Mouse (Mus musculus) thymus, adult 18-20 months (tissue): ENCODE results near the gene Zfp827.

Experiments
- DNase-seq, 2 experiments: peaks; one replicate each; pipeline ENCODE4 v3.0.0; 2022; ENCODE audit warnings: mixed read lengths in 2 of 2

Gene Zfp827

GRCm38 (mm10) chr8:79161172-79161778 lies 133.0 kb downstream of the Zfp827 start:
- no peak for DNase-seq

- DNase-seq, result no peak
These were observed 134.5 kb downstream of the Zfp827 start for GRCm38 (mm10) chr8:79162533-79163308.

GRCm38 (mm10) chr8:79164336-79164735 lies 136.1 kb downstream of the Zfp827 start:
- no peak for DNase-seq

- no peak for DNase-seq
These were observed 137.0 kb downstream of the Zfp827 start for GRCm38 (mm10) chr8:79165276-79165675.

GRCm38 (mm10) chr8:79173606-79174005 lies 145.4 kb downstream of the Zfp827 start:
- DNase-seq, result no peak

GRCm38 (mm10) chr8:79175991-79176390 lies 147.8 kb downstream of the Zfp827 start:
- no peak for DNase-seq

- no peak for DNase-seq
These were observed 151.4 kb downstream of the Zfp827 start for GRCm38 (mm10) chr8:79179678-79180077.

- DNase-seq, result no peak
These were observed 157.3 kb downstream of the Zfp827 start for GRCm38 (mm10) chr8:79185488-79185887.

GRCm38 (mm10) chr8:79190071-79190470 lies 161.8 kb downstream of the Zfp827 start:
- no peak for DNase-seq

- no peak for DNase-seq
These were observed 168.2 kb downstream of the Zfp827 start for GRCm38 (mm10) chr8:79196481-79196880.

- no peak for DNase-seq
These were observed 170.4 kb downstream of the Zfp827 start for GRCm38 (mm10) chr8:79198675-79199074.

- DNase-seq, result no peak
These were observed 173.4 kb downstream of the Zfp827 start for GRCm38 (mm10) chr8:79201446-79202147.

- no peak for DNase-seq
These were observed 178.7 kb downstream of the Zfp827 start for GRCm38 (mm10) chr8:79206895-79207294.

GRCm38 (mm10) chr8:79208181-79208580 lies 179.9 kb downstream of the Zfp827 start:
- no peak for DNase-seq

- no peak for DNase-seq
These were observed 180.7 kb downstream of the Zfp827 start for GRCm38 (mm10) chr8:79208691-79209640.

- DNase-seq, result no peak
These were observed 181.6 kb downstream of the Zfp827 start for GRCm38 (mm10) chr8:79209641-79210358.

GRCm38 (mm10) chr8:79211630-79212029 lies 183.4 kb downstream of the Zfp827 start:
- no peak for DNase-seq

GRCm38 (mm10) chr8:79222106-79222751 lies 194.0 kb downstream of the Zfp827 start:
- DNase-seq, result no peak

- no peak for DNase-seq
These were observed 194.5 kb downstream of the Zfp827 start for GRCm38 (mm10) chr8:79222752-79223141.

GRCm38 (mm10) chr8:79224363-79224762 lies 196.1 kb downstream of the Zfp827 start:
- DNase-seq, result no peak

- no peak for DNase-seq
These were observed 197.3 kb downstream of the Zfp827 start for GRCm38 (mm10) chr8:79225586-79225985.
